Mouse (Mus musculus): ENCODE measurements around the gene Vwa8. TPM values are rescaled to one million over a fixed set of nuclear protein-coding genes. Genes with fewer than 3 reads are reported as not detected.

The Vwa8 gene
- polyA plus RNA-seq, 1 experiment from 2014 or later = 9.2 TPM

Other genes starting within 250 kb of the Vwa8 start
- 4.0 and 4.1 TPM in 2 replicates for gene Dgkh, start 116.3 kb upstream of the Vwa8 start, polyA plus RNA-seq (2014; fragmentation: Nextera tagmentation; extraction: Ambion mirVana)